Mouse (Mus musculus) cortical plate, adult 2 months (tissue): ENCODE results near the gene Olfr361.

Experiments
- CTCF ChIP-seq: fragments of 200-500 bp; IDR thresholded peaks from 2 replicates; pipeline ENCODE4 v1.5.1; 2011; ENCODE audit warnings: mild to moderate bottlenecking, control low read depth, low read length; ENCODE audit not compliant: insufficient read depth; ENCODE audit errors: extremely low read depth
- POLR2A ChIP-seq: fragments of 200-500 bp; IDR thresholded peaks from 2 replicates; pipeline ENCODE4 v1.6.1; 2011; ENCODE audit warnings: mild to moderate bottlenecking, low read length, control low read depth; ENCODE audit not compliant: insufficient read depth; ENCODE audit errors: extremely low read depth

DNA sequence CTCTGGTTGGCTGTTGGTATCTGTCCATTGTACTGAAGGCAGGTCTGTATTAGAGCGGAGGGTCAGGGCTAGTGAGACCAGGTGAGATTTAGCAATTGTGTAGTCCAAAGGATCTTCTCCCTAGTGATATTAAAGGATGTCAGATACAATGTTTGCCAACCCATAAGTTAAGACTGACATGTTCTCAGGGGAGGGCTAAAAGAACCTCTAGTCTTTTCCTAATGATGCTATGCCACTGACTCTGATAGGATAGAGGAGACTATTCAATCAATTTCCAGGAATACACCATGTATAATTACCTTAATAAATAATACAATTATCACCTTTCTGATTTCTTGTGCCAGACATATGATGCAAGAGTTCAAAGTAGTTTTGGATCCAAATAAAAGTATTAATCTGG, 28.7 kb upstream of the Olfr361 start, which contains the start of gene Olfr362:
- TF ChIP-seq CTCF (no peak), POLR2A (no peak)
